ENCODE assay signal across 8 mouse cellular contexts in the genomic region with DNA sequence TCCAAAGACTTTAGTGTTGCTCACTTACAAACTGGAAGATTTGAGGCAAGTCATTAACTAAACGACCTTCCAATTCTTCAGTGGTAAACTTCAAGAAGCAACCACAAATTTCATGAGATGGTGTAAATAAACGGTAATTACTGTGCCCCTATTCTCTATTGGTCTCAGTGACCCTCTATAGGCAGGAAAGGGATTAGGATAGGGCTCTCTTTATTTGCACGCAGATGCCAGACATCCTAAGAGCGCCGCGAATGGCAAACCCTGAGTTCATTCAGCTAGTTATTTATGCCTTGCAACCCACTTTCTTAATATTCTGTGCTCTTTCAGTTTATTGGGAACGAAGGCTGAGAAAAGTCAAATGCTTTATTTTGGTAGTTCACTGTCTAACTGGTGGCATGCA. TPM values are rescaled to one million over a fixed set of nuclear protein-coding genes. Genes with fewer than 3 reads are reported as not detected.
DNase-seq lines count a peak whose midpoint lies in the region; ATAC-seq and TF ChIP-seq lines count a peak whose summit lies in the region.

No protein-coding gene starts in this region.

- no peak for TF ChIP-seq RAD21 in CH12.LX (IDR thresholded peaks at IDR 0.05; ENCODE audit: low read depth, low read length)

- no peak for TF ChIP-seq EP300 in CH12.LX (IDR thresholded peaks at IDR 0.05; ENCODE audit: low read length)
- no peak for TF ChIP-seq EP300 in liver, postnatal 0 days (IDR thresholded peaks at IDR 0.05; ENCODE audit: low read depth)

- peak overlapping the region; percentile 98 for H3K27ac ChIP-seq in heart, embryonic 10.5 days
- H3K27ac ChIP-seq in CH12.LX (ENCODE audit: insufficient read depth, low read depth), result peak overlapping the region; percentile 68; the same call in 1 of the 2 replicates
- H3K27ac ChIP-seq in forebrain, embryonic 13.5 days, result peak overlapping the region; percentile 69
- peak overlapping the region; percentile 82 for H3K27ac ChIP-seq in liver, postnatal 0 days (ENCODE audit: low read depth)

- peaks cover 26% of the 10 kb centered on the region for H3K79me2 ChIP-seq in CH12.LX (replicated peaks; ENCODE audit: control insufficient read depth, extremely low read depth, insufficient read depth, poor library complexity, severe bottlenecking)

- H3K4me2 ChIP-seq in CH12.LX (ENCODE audit: insufficient read depth, low read depth, poor library complexity, severe bottlenecking), result peak overlapping the region; percentile 98
- H3K4me2 ChIP-seq in forebrain, embryonic 13.5 days, result peak overlapping the region; percentile 72
- H3K4me2 ChIP-seq in liver, postnatal 0 days (ENCODE audit: low read depth, low read length), result peak overlapping the region; percentile 88

- no peak for DNase-seq in heart, embryonic 10.5 days (ENCODE audit: low spot score)
- DNase-seq in heart, postnatal 4 days, result no peak
- no peak for DNase-seq in CH12.LX (ENCODE audit: extremely low read depth)
- no peak for DNase-seq in liver, postnatal 0 days
- DNase-seq in adrenal gland, postnatal 36 days, result no peak
- no peak for DNase-seq in MN1 (ENCODE audit: low spot score)
- no peak for DNase-seq in frontal cortex, postnatal 14 days (ENCODE audit: low spot score in 2 of 2)

- no peak for TF ChIP-seq CTCF in CH12.LX (conservative IDR thresholded peaks at IDR 0.05 in 1 of 2, IDR thresholded peaks at IDR 0.05 in 1 of 2; ENCODE audit: low read depth in 2 of 2, low read length in 2 of 2)
- no peak for TF ChIP-seq CTCF in liver, postnatal 0 days (IDR thresholded peaks at IDR 0.05; ENCODE audit: low read depth)

- H3K27me3 ChIP-seq in heart, embryonic 10.5 days (ENCODE audit: insufficient read depth, poor library complexity, severe bottlenecking), result no peaks in the 10 kb centered on the region
- no peaks in the 10 kb centered on the region for H3K27me3 ChIP-seq in CH12.LX (replicated peaks)
- no peaks in the 10 kb centered on the region for H3K27me3 ChIP-seq in forebrain, embryonic 13.5 days
- no peaks in the 10 kb centered on the region for H3K27me3 ChIP-seq in liver, postnatal 0 days (ENCODE audit: insufficient read depth, low read length)

- no peak for TF ChIP-seq POLR2A in CH12.LX (IDR thresholded peaks at IDR 0.05; ENCODE audit: low read depth, low read length)

- peak overlapping the region; percentile 39 for H3K9ac ChIP-seq in CH12.LX (ENCODE audit: insufficient read depth, low read depth)
- H3K9ac ChIP-seq in forebrain, embryonic 13.5 days, result peak overlapping the region; percentile 84
- H3K9ac ChIP-seq in liver, postnatal 0 days (replicated peaks), result peak overlapping the region; percentile 76

- H3K9me3 ChIP-seq in heart, embryonic 10.5 days, result no peaks in the 10 kb centered on the region
- H3K9me3 ChIP-seq in CH12.LX (replicated peaks; ENCODE audit: low read length), result no peaks in the 10 kb centered on the region
- no peaks in the 10 kb centered on the region for H3K9me3 ChIP-seq in forebrain, embryonic 13.5 days (replicated peaks)
- no peaks in the 10 kb centered on the region for H3K9me3 ChIP-seq in liver, postnatal 0 days (ENCODE audit: low read length)

- H3K4me3 ChIP-seq in heart, embryonic 10.5 days, result peak overlapping the region; percentile 86
- peak overlapping the region; percentile 74 to 83 (median 76) for H3K4me3 ChIP-seq in CH12.LX (replicated peaks in 1 of 3; ENCODE audit: low read depth in 2 of 3, low read length in 2 of 3, poor library complexity in 1 of 3)
- peak overlapping the region; percentile 89 for H3K4me3 ChIP-seq in forebrain, embryonic 13.5 days
- H3K4me3 ChIP-seq in liver, postnatal 0 days (ENCODE audit: low read depth, low read length), result peak overlapping the region; percentile 82

- peaks cover 6% of the 10 kb centered on the region; the same call in 1 of the 2 replicates for H3K4me1 ChIP-seq in heart, embryonic 10.5 days
- H3K4me1 ChIP-seq in CH12.LX (ENCODE audit: control insufficient read depth in 1 of 2, insufficient read depth in 2 of 2), result peaks cover 2 to 13% of the 10 kb centered on the region in 2 experiments; a peak in 2 of 4 replicates
- H3K4me1 ChIP-seq in forebrain, embryonic 13.5 days, result peaks cover 11% of the 10 kb centered on the region
- H3K4me1 ChIP-seq in liver, postnatal 0 days (ENCODE audit: insufficient read depth), result peaks cover 9% of the 10 kb centered on the region

- peaks cover 29% of the 10 kb centered on the region for H3K36me3 ChIP-seq in heart, embryonic 10.5 days
- peaks cover 15 to 22% of the 10 kb centered on the region in 2 experiments for H3K36me3 ChIP-seq in CH12.LX (replicated peaks in 1 of 2; ENCODE audit: control insufficient read depth in 1 of 2, insufficient read depth in 1 of 2, low read length in 1 of 2)
- H3K36me3 ChIP-seq in forebrain, embryonic 13.5 days (ENCODE audit: poor library complexity, severe bottlenecking), result peaks cover 16% of the 10 kb centered on the region
- no peaks in the 10 kb centered on the region; the same call in 1 of the 2 replicates for H3K36me3 ChIP-seq in liver, postnatal 0 days (replicated peaks; ENCODE audit: insufficient read depth, low read length)

- in situ Hi-C loops in CH12.LX (cut with MboI; ENCODE audit: low pct_ligation_motif_present, low pct_unique_long_range_greater_than_20kb, low sequenced_read_pairs), result no loop called here

- dilution Hi-C loops in CH12.LX (cut with MboI; ENCODE audit: extremely low pct_ligation_motif_present, extremely low pct_unique_long_range_greater_than_20kb, low sequenced_read_pairs), result no loop called here

- ATAC-seq in forebrain, embryonic 13.5 days, result no peak; the same call in 1 of the 2 replicates
- no peak for ATAC-seq in liver, postnatal 0 days

- 4% methylated on average over 7 of the region's 7 CpGs for WGBS in heart, embryonic 10.5 days
- 2% methylated on average over 7 of the region's 7 CpGs for WGBS in forebrain, embryonic 13.5 days
- WGBS in liver, postnatal 0 days (ENCODE audit: insufficient replicate concordance), result under 1% methylated on average over 7 of the region's 7 CpGs

TF ChIP-seq in CH12.LX, 34 proteins besides CTCF, POLR2A, EP300 and RAD21:
- TF ChIP-seq PAX5 (IDR thresholded peaks at IDR 0.05; ENCODE audit: low read length), result no peak

RNA-seq across cellular contexts. Expression of a gene that starts 0.7 kb away (rescaled TPM):
- polyA plus RNA-seq in heart, embryonic 10.5 days (2016; fragmentation: Nextera tagmentation; extraction: Ambion mirVana), result 445 and 534 TPM in 2 replicates
- 100 to 1,000 TPM; 284 to 300 TPM for total RNA-seq in heart, postnatal 4 days (2021)
- total RNA-seq in CH12.LX (2012; rRNA removed) (161 and 198 TPM in 2 replicates), CH12.LX (2014; rRNA removed) (381 and 389 TPM in 2 replicates)
- polyA plus RNA-seq in CH12.LX (2012; ENCODE audit: insufficient read length, low read depth), result 197 and 223 TPM in 2 replicates
- 303 and 331 TPM in 2 replicates for polyA plus RNA-seq in forebrain, embryonic 13.5 days (2015; fragmentation: Nextera tagmentation; extraction: Ambion mirVana)
- 163 and 168 TPM in 2 replicates for polyA plus RNA-seq in liver, postnatal 0 days (2015; fragmentation: Nextera tagmentation; extraction: Ambion mirVana)
- 100 to 1,000 TPM; 115 to 120 TPM for total RNA-seq in adrenal gland, postnatal 36 days (2021)

RNA-seq across cellular contexts. Expression of a gene that starts 13.9 kb away (rescaled TPM):
- polyA plus RNA-seq in heart, embryonic 10.5 days (2016; fragmentation: Nextera tagmentation; extraction: Ambion mirVana), result 328 and 389 TPM in 2 replicates
- 100 to 1,000 TPM; 143 to 146 TPM for total RNA-seq in heart, postnatal 4 days (2021)
- 71.9 and 117 TPM in 2 replicates for total RNA-seq in CH12.LX (2012; rRNA removed)
- total RNA-seq in CH12.LX (2014; rRNA removed), result 217 and 237 TPM in 2 replicates
- 243 and 265 TPM in 2 replicates for polyA plus RNA-seq in CH12.LX (2012; ENCODE audit: insufficient read length, low read depth)
- 482 and 484 TPM in 2 replicates for polyA plus RNA-seq in forebrain, embryonic 13.5 days (2015; fragmentation: Nextera tagmentation; extraction: Ambion mirVana)
- 92.7 and 94.2 TPM in 2 replicates for polyA plus RNA-seq in liver, postnatal 0 days (2015; fragmentation: Nextera tagmentation; extraction: Ambion mirVana)
- total RNA-seq in adrenal gland, postnatal 36 days (2021), result 100 to 1,000 TPM; 138 to 147 TPM
